Mouse (Mus musculus): ENCODE results near the gene Ppl.

The Ppl gene

DNA sequence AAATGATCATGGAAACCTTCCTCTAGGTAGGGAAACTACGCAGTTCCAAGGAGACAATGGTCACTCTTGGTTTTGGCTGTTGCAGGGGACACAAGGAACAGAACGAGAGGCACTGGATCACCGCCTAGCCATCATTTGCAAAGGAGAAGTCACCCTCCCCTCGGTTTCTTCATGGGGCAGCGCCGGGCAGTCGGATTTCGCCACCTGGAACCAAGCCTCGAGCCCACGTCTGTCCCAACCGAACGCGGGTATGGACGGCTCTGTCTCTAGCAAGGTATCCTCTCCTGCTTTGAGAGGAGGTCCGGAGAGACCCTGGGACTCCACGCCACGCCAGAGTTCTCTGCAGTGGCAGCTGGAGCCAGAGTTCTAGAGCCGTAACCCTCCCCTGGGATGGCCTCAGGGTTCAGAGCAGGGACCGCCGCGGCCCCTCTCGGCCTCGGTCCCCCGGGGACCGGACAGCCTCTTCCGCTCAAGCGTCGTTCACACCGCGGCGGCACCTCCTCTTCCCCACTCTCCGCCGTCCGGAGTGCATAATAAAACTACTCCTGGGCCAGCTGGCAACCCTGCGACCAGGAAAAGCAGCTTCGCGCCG, 82.9 kb downstream of the Ppl start:
- peak; percentile 42; the same call in 1 of the 2 replicates for ATAC-seq (ENCODE audit: insufficient number of reproducible peaks, low FRiP score, low TSS enrichment)

DNA sequence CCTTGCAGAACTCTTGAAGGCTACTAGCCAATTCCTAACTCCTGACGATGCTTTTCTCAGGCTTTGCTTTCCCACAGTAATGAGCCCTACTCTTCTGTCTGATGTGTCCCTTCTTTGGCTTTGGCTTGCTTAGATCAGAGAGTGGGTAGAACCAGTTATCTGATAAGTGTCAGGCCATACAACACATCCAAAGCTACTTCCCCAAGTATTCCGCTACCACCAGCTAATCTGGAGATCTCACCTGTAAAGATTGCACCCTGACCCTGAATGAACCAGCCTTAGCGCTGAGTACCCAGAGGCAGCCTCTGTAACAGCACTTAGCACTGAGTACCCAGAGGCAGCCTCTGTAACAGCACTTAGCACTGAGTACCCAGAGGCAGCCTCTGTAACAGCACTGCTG, 86.9 kb downstream of the Ppl start:
- no peak for ATAC-seq (ENCODE audit: insufficient number of reproducible peaks, low FRiP score, low TSS enrichment)

DNA sequence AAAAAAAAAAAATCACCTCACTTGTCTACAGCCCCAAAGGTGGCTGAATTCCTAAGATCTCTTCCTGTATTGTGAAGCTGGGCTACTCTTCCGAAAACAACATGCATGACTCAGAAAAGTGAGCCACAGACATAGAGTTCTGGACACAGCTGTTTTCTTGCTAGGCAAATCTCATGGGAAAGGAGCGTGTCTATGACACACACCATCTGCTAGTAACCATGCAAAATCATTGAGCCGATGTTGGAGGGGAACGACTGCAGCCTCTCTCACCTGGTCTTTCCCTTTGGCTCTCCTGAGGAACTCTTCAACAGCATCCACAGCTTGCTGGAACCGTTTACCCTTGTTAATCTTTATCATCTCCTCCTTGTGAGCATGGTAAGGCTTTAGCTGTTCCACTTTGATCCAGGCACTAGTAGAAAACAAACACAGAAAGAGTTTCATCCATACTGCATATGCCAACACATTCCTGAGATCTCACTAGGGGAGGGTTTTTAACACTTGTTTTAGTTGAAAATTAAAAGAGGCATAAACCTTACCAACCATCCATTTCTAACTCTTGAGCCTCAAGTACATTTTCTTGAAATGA, 95.5 kb downstream of the Ppl start:
- no peak for ATAC-seq (ENCODE audit: insufficient number of reproducible peaks, low FRiP score, low TSS enrichment)
